Mouse (Mus musculus) intestine, embryonic 16.5 days (tissue): ENCODE measurements at regions not wholly inside any gene's neighbourhood (a gene's known extent, or its start where the extent isn't known, plus 50 kb on each side); places are given as distances from the start of the nearest gene placed in this dataset.

Experiments used
- ATAC-seq: fragments of 200-750 bp; cut with Nextera tagmentation; 2 replicates; pipeline ENCODE4 v1.8.0; 2017; ENCODE audit warnings: moderate TSS enrichment, moderate library complexity
- H3K27ac ChIP-seq: fragments of 300-500 bp; sonication (generic); 2 replicates; pipeline ENCODE4 v1.5.1; 2014; ENCODE audit warnings: mild to moderate bottlenecking, low read length
- H3K27me3 ChIP-seq: fragments of 300-500 bp; sonication (generic); replicated peaks from 2 replicates; pipeline ENCODE4 v1.6.1; 2014; ENCODE audit warnings: low read length, control low read depth, mixed read lengths; ENCODE audit not compliant: control insufficient read depth, insufficient read depth
- H3K36me3 ChIP-seq: fragments of 300-500 bp; sonication (generic); 2 replicates; pipeline ENCODE4 v1.6.1; 2014; ENCODE audit warnings: low read length, control low read depth; ENCODE audit not compliant: control insufficient read depth, insufficient read depth
- H3K4me1 ChIP-seq: fragments of 300-500 bp; sonication (generic); 2 replicates; pipeline ENCODE4 v1.6.1; 2014; ENCODE audit warnings: low read length, control low read depth, mixed read lengths; ENCODE audit not compliant: control insufficient read depth, insufficient read depth
- H3K4me2 ChIP-seq: fragments of 300-500 bp; sonication (generic); 2 replicates; pipeline ENCODE4 v1.6.1; 2014; ENCODE audit warnings: low read depth, low read length, control low read depth
- H3K4me3 ChIP-seq: fragments of 300-500 bp; sonication (generic); 2 replicates; pipeline ENCODE4 v1.5.1; 2014; ENCODE audit warnings: mild to moderate bottlenecking, low read length
- H3K9ac ChIP-seq: fragments of 300-500 bp; sonication (generic); 2 replicates; pipeline ENCODE4 v1.6.1; 2014; ENCODE audit warnings: low read depth, low read length
- H3K9me3 ChIP-seq: fragments of 300-500 bp; sonication (generic); 2 replicates; pipeline ENCODE4 v1.6.1; 2016; ENCODE audit warnings: low read length, control low read depth; ENCODE audit not compliant: control insufficient read depth
- WGBS: fragments of 180-500 bp; shearing (Covaris S2); extraction: QIAGEN DNeasy Blood & Tissue Kit; methylation state at CpG from one replicate; pipeline ENCODE4 v1.1.7; 2014; 5-methylcytosine and 5-hydroxymethylcytosine counted together

DNA sequence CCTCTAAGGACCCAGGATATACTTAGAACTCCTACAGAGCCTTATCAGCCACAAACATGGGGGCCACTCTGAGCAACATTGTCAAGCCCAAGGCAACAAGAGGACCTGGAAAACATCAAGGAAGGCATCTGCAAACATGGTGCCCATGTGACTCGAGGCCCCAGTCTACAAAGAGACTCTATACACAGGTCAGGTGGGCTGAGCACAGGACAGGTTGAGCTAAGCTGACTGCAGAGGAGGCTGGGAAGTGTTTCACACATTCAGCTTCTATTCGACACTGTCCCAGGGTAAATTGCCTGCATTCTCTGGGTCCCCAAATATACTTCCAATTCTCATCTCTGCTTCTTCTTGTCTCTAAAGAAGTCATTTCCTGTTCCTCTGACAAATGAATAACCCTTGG lies 52.1 kb upstream of the 1110032F04Rik start:
- Histone ChIP-seq H3K4me2 (no peak overlapping the region), H3K36me3 (no peaks in the 10 kb centered on the region), H3K27me3 (no peaks in the 10 kb centered on the region), H3K9me3 (no peaks in the 10 kb centered on the region), H3K4me1 (no peaks in the 10 kb centered on the region), H3K9ac (no peak overlapping the region), H3K4me3 (no peak overlapping the region), H3K27ac (no peak overlapping the region)
- 57% methylated on average over 2 of the region's 2 CpGs for WGBS
- no peak for ATAC-seq
